Mouse (Mus musculus) MEL (cell line): ENCODE measurements around the gene Ikzf2. TPM values are rescaled to one million over a fixed set of nuclear protein-coding genes. Genes with fewer than 3 reads are reported as not detected.

Experiments
- DNase-seq: peaks from one replicate; pipeline ENCODE4 v3.0.0; 2011; ENCODE audit warnings: low read depth, low spot score
- H3K27ac ChIP-seq: 2 replicates; pipeline ENCODE4 v1.5.1; 2012; ENCODE audit warnings: low read depth, mild to moderate bottlenecking, control low read depth, low read length, moderate library complexity; ENCODE audit not compliant: control insufficient read depth
- H3K27me3 ChIP-seq, 2 experiments: fragments of 150-350 bp in 1 of 2; sonication (generic) in 1 of 2; 2 replicates each; pipeline ENCODE4 v1.6.1; 2012; ENCODE audit warnings: low read length in 2 of 2, mild to moderate bottlenecking in 2 of 2, improper control_type of control experiment in 1 of 2, moderate library complexity in 1 of 2; ENCODE audit not compliant: insufficient read depth in 2 of 2, control insufficient read depth in 1 of 2
- H3K36me3 ChIP-seq, 2 experiments: 2 replicates each; pipeline ENCODE4 v1.6.1; 2012 to 2014; ENCODE audit warnings: low read length in 2 of 2, improper control_type of control experiment in 1 of 2, inconsistent platforms in 1 of 2, mild to moderate bottlenecking in 1 of 2; ENCODE audit not compliant: insufficient read depth in 2 of 2, control insufficient read depth in 1 of 2
- H3K4me1 ChIP-seq, 2 experiments: fragments of 150-350 bp in 1 of 2; sonication (generic) in 1 of 2; 2 replicates each; pipeline ENCODE4 v1.6.1; 2012; ENCODE audit warnings: low read length in 2 of 2, improper control_type of control experiment in 1 of 2, mild to moderate bottlenecking in 1 of 2; ENCODE audit not compliant: insufficient read depth in 2 of 2, control insufficient read depth in 1 of 2
- H3K4me3 ChIP-seq, 2 experiments: fragments of 150-350 bp in 1 of 2; sonication (generic) in 1 of 2; 2 replicates each; pipeline ENCODE4 v1.5.1; 2012; ENCODE audit warnings: low read depth in 2 of 2, low read length in 2 of 2, mild to moderate bottlenecking in 2 of 2, moderate library complexity in 2 of 2, control low read depth in 1 of 2, improper control_type of control experiment in 1 of 2; ENCODE audit not compliant: control insufficient read depth in 1 of 2, insufficient read depth in 1 of 2
- H3K79me2 ChIP-seq: 2 replicates; pipeline ENCODE4 v1.6.1; 2012; ENCODE audit warnings: mild to moderate bottlenecking, low read length, moderate library complexity; ENCODE audit not compliant: control insufficient read depth, poor library complexity, insufficient read depth
- H3K9ac ChIP-seq: 2 replicates; pipeline ENCODE4 v1.6.1; 2012; ENCODE audit warnings: low read depth, mild to moderate bottlenecking, control low read depth, low read length, moderate library complexity; ENCODE audit not compliant: control insufficient read depth, poor library complexity, severe bottlenecking
- H3K9me3 ChIP-seq: fragments of 150-350 bp; sonication (generic); replicated peaks from 2 replicates; pipeline ENCODE4 v1.6.1; 2012; ENCODE audit warnings: mild to moderate bottlenecking, low read length, improper control_type of control experiment, moderate library complexity; ENCODE audit not compliant: insufficient read depth
- CHD1 ChIP-seq: IDR thresholded peaks from 2 replicates; pipeline ENCODE4 v1.6.1; 2012; ENCODE audit warnings: low read depth, mild to moderate bottlenecking, inconsistent platforms, low read length, improper control_type of control experiment
- EP300 ChIP-seq, 2 experiments: IDR thresholded peaks; 2 replicates each; pipeline ENCODE4 v1.6.1; 2011; ENCODE audit warnings: improper control_type of control experiment in 2 of 2, low read length in 2 of 2, low read depth in 1 of 2, mild to moderate bottlenecking in 1 of 2
- GABPA ChIP-seq: IDR thresholded peaks from 2 replicates; pipeline ENCODE4 v1.6.1; 2012; ENCODE audit warnings: low read depth, mild to moderate bottlenecking, inconsistent platforms, low read length, improper control_type of control experiment, moderate library complexity
- GATA1 ChIP-seq: IDR thresholded peaks from 2 replicates; pipeline ENCODE4 v1.6.1; 2011; ENCODE audit warnings: low read depth, low read length, improper control_type of control experiment
- HCFC1 ChIP-seq: IDR thresholded peaks from 2 replicates; pipeline ENCODE4 v1.6.1; 2012; ENCODE audit warnings: low read depth, mild to moderate bottlenecking, inconsistent platforms, low read length, improper control_type of control experiment, moderate library complexity
- KAT2A ChIP-seq: conservative IDR thresholded peaks from 2 replicates; pipeline ENCODE4 v1.6.1; 2012; ENCODE audit warnings: low read depth, low read length, improper control_type of control experiment, inconsistent platforms
- MAFK ChIP-seq: IDR thresholded peaks from 2 replicates; pipeline ENCODE4 v1.6.1; 2011; ENCODE audit warnings: low read depth, mild to moderate bottlenecking, low read length, improper control_type of control experiment, borderline replicate concordance
- MAX ChIP-seq: IDR thresholded peaks from 2 replicates; pipeline ENCODE4 v1.6.1; 2011; ENCODE audit warnings: low read length, improper control_type of control experiment
- MAZ ChIP-seq: IDR thresholded peaks from 2 replicates; pipeline ENCODE4 v1.6.1; 2012; ENCODE audit warnings: low read depth, mild to moderate bottlenecking, inconsistent platforms, low read length, improper control_type of control experiment
- MEF2A ChIP-seq: IDR thresholded peaks from 2 replicates; pipeline ENCODE4 v1.6.1; 2014; ENCODE audit warnings: low read depth, mild to moderate bottlenecking, inconsistent platforms, low read length, improper control_type of control experiment; ENCODE audit not compliant: poor library complexity, insufficient replicate concordance, severe bottlenecking; ENCODE audit errors: extremely low read depth
- MYB ChIP-seq: IDR thresholded peaks from 2 replicates; pipeline ENCODE4 v1.6.1; 2011; ENCODE audit warnings: mild to moderate bottlenecking, low read depth, low read length, improper control_type of control experiment
- MYC ChIP-seq: IDR thresholded peaks from 2 replicates; pipeline ENCODE4 v1.6.1; 2011; ENCODE audit warnings: low read depth, mild to moderate bottlenecking, low read length, improper control_type of control experiment, moderate library complexity
- NRF1 ChIP-seq: IDR thresholded peaks from 2 replicates; pipeline ENCODE4 v1.6.1; 2014; ENCODE audit warnings: low read depth, mild to moderate bottlenecking, inconsistent platforms, low read length, improper control_type of control experiment, moderate library complexity; ENCODE audit not compliant: poor library complexity, insufficient read depth, severe bottlenecking
- POLR2A ChIP-seq, 2 experiments: IDR thresholded peaks; 2 replicates each; pipeline ENCODE4 v1.6.1; 2011 to 2012; ENCODE audit warnings: low read length in 2 of 2, mild to moderate bottlenecking in 2 of 2, control low read depth in 1 of 2, improper control_type of control experiment in 1 of 2, low read depth in 1 of 2, moderate library complexity in 1 of 2; ENCODE audit not compliant: control insufficient read depth in 1 of 2, insufficient read depth in 1 of 2, poor library complexity in 1 of 2
- POLR2AphosphoS5 ChIP-seq: IDR thresholded peaks from 2 replicates; pipeline ENCODE4 v1.6.1; 2012; ENCODE audit warnings: low read depth, borderline replicate concordance, mild to moderate bottlenecking, inconsistent platforms, low read length, moderate library complexity, mixed read lengths
- RAD21 ChIP-seq: IDR thresholded peaks from 2 replicates; pipeline ENCODE4 v1.6.1; 2011; ENCODE audit warnings: mild to moderate bottlenecking, low read depth, low read length, improper control_type of control experiment
- SIN3A ChIP-seq: IDR thresholded peaks from 2 replicates; pipeline ENCODE4 v1.6.1; 2012; ENCODE audit warnings: low read length, improper control_type of control experiment, inconsistent platforms
- TAL1 ChIP-seq: IDR thresholded peaks from 2 replicates; pipeline ENCODE4 v1.6.1; 2012; ENCODE audit warnings: mild to moderate bottlenecking, inconsistent platforms, low read length, moderate library complexity, mixed read lengths
- USF1 ChIP-seq: IDR thresholded peaks from 2 replicates; pipeline ENCODE4 v1.6.1; 2014; ENCODE audit warnings: low read depth, mild to moderate bottlenecking, inconsistent platforms, low read length, improper control_type of control experiment, moderate library complexity
- USF2 ChIP-seq, 2 experiments: IDR thresholded peaks; 2 replicates each; pipeline ENCODE4 v1.6.1; 2011 to 2012; ENCODE audit warnings: improper control_type of control experiment in 2 of 2, low read length in 2 of 2, borderline replicate concordance in 1 of 2, inconsistent platforms in 1 of 2, low read depth in 1 of 2, mild to moderate bottlenecking in 1 of 2; ENCODE audit not compliant: insufficient read depth in 1 of 2
- ZC3H11A ChIP-seq: IDR thresholded peaks from 2 replicates; pipeline ENCODE4 v1.6.1; 2012; ENCODE audit warnings: low read depth, mild to moderate bottlenecking, inconsistent platforms, low read length, improper control_type of control experiment
- ZKSCAN1 ChIP-seq: IDR thresholded peaks from 2 replicates; pipeline ENCODE4 v1.6.1; 2012; ENCODE audit warnings: low read depth, mild to moderate bottlenecking, inconsistent platforms, low read length, improper control_type of control experiment, moderate library complexity
- ZMIZ1 ChIP-seq: IDR thresholded peaks from 2 replicates; pipeline ENCODE4 v1.6.1; 2012; ENCODE audit warnings: low read depth, mild to moderate bottlenecking, inconsistent platforms, low read length, improper control_type of control experiment, moderate library complexity
- ZNF384 ChIP-seq: IDR thresholded peaks from 2 replicates; pipeline ENCODE4 v1.6.1; 2012; ENCODE audit warnings: low read depth, mild to moderate bottlenecking, inconsistent platforms, low read length, improper control_type of control experiment
- polyA plus RNA-seq, 2 experiments: library from polyadenylated mRNA; stranded (reverse) in 1 of 2; unstranded in 1 of 2; fragments of >175 nt in 1 of 2; fragments of >200 nt in 1 of 2; gene quantifications; 2 replicates each; pipeline versions ENCODE4 v1.2.1 to v1.2.4; 2012; ENCODE audit warnings: low replicate concordance in 2 of 2, low read depth in 1 of 2; ENCODE audit not compliant: insufficient read length in 2 of 2, insufficient read depth in 1 of 2, missing spikeins in 1 of 2
- total RNA-seq: library from RNA; depleted of rRNA; stranded (reverse); fragments of 300-350 nt; gene quantifications from 2 replicates; pipeline ENCODE4 v1.2.3, GENCODE M21; 2012

Ikzf2 gene
- total and polyA plus RNA-seq, 3 experiments, result 2.9 to 5.6 TPM; not detected in 1

- H3K27me3 ChIP-seq, result no peaks in the 10 kb centered on the region
- H3K9ac ChIP-seq, result no peak overlapping the region
- H3K36me3 ChIP-seq, result no peaks in the 10 kb centered on the region
- TF ChIP-seq TAL1 (peak; percentile 26; the same call in 1 of the 2 replicates), ZKSCAN1 (no peak)
- TF ChIP-seq, all 39 proteins: peak for 1
- peaks cover 0 to 5% of the 10 kb centered on the region in 2 experiments; a peak in 1 of 4 replicates for H3K4me1 ChIP-seq
- peaks cover 2% of the 10 kb centered on the region; the same call in 1 of the 2 replicates for H3K79me2 ChIP-seq
- peak; percentile 28 for DNase-seq
- no peaks in the 10 kb centered on the region for H3K9me3 ChIP-seq
- no peak overlapping the region for H3K4me3 ChIP-seq
- H3K27ac ChIP-seq, result no peak overlapping the region
These were observed 49.1 kb downstream of the Ikzf2 start for GRCm38 (mm10) chr1:69637907-69638306.

- TF ChIP-seq ZNF384 (no peak), ZC3H11A (no peak), EP300 (IDR thresholded peaks at IDR 0.05; ENCODE audit: low read depth in 1 of 2, low read length in 2 of 2) (no peak), MAZ (no peak), SIN3A (no peak), MYB (no peak), KAT2A (no peak)
- no peak for DNase-seq
- Histone ChIP-seq H3K79me2 (peaks cover 2% of the 10 kb centered on the region; the same call in 1 of the 2 replicates), H3K36me3 (no peaks in the 10 kb centered on the region; a peak in 1 of 4 replicates), H3K4me1 (peaks cover 0 to 5% of the 10 kb centered on the region in 2 experiments; a peak in 1 of 4 replicates), H3K4me3 (no peak overlapping the region), H3K9ac (no peak overlapping the region), H3K9me3 (no peaks in the 10 kb centered on the region), H3K27ac (no peak overlapping the region), H3K27me3 (no peaks in the 10 kb centered on the region)
These were observed 52.8 kb downstream of the Ikzf2 start for GRCm38 (mm10) chr1:69634259-69634658.

- Histone ChIP-seq H3K9me3 (no peaks in the 10 kb centered on the region), H3K79me2 (no peaks in the 10 kb centered on the region)
- DNase-seq, result no peak
- TF ChIP-seq GABPA (no peak), USF2 (IDR thresholded peaks at IDR 0.05; ENCODE audit: borderline replicate concordance in 1 of 2, insufficient read depth in 1 of 2, low read depth in 1 of 2, low read length in 2 of 2) (no peak), ZNF384 (no peak), MEF2A (no peak), HCFC1 (no peak), ZMIZ1 (no peak), NRF1 (no peak), MYC (no peak), CHD1 (no peak), USF1 (no peak), MAFK (no peak), RAD21 (no peak), ZC3H11A (no peak), GATA1 (no peak), MAZ (no peak), MAX (no peak), POLR2A (IDR thresholded peaks at IDR 0.05; ENCODE audit: control insufficient read depth in 1 of 2, insufficient read depth in 1 of 2, low read depth in 1 of 2, low read length in 2 of 2, poor library complexity in 1 of 2) (no peak), POLR2AphosphoS5 (no peak)
- TF ChIP-seq, all 39 proteins: peak for 0
- H3K36me3 ChIP-seq, result no peaks in the 10 kb centered on the region; a peak in 1 of 4 replicates
- H3K4me1 ChIP-seq, result no peaks in the 10 kb centered on the region
- no peaks in the 10 kb centered on the region for H3K27me3 ChIP-seq
- H3K9ac ChIP-seq, result no peak overlapping the region
- H3K4me3 ChIP-seq, result no peak overlapping the region
- no peak overlapping the region for H3K27ac ChIP-seq
These were observed 56.5 kb downstream of the Ikzf2 start for GRCm38 (mm10) chr1:69630508-69630907.
